Mouse (Mus musculus): ENCODE measurements at regions not wholly inside any gene's neighbourhood (a gene's known extent, or its start where the extent isn't known, plus 50 kb on each side); places are given as distances from the start of the nearest gene placed in this dataset.

DNA sequence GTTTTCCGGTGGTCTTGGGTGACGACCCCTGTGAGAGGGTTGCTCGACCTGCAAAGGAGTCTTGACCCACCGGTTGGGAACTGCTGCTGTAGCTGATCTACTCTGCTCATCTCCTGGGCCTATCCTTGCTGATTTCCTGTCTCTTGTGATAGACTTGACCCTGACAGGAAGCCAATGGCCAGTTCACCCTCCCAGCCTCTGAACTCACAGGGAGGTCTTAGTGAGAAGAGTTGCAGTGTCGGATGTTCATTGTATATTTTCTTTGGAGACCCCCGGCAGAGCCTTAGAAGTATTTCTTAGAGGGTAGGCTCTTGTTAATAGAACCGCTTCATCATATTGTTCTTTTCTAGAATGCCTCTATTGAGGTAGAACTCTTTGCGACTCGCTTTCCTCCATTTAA lies 126.0 kb downstream of the Ndufa10 start:
- ATAC-seq (replicated peaks in 1 of 2; ENCODE audit: insufficient read depth in 1 of 2, low FRiP score in 2 of 2, low TSS enrichment in 1 of 2, low read depth in 1 of 2, poor library complexity in 2 of 2, severe bottlenecking in 2 of 2): no peak

- no peak for ATAC-seq (replicated peaks in 1 of 2; ENCODE audit: insufficient read depth in 1 of 2, low FRiP score in 2 of 2, low TSS enrichment in 1 of 2, low read depth in 1 of 2, poor library complexity in 2 of 2, severe bottlenecking in 2 of 2)
Observed at GRCm38 (mm10) chr1:92343768-92344167, 129.9 kb downstream of the Ndufa10 start.

DNA sequence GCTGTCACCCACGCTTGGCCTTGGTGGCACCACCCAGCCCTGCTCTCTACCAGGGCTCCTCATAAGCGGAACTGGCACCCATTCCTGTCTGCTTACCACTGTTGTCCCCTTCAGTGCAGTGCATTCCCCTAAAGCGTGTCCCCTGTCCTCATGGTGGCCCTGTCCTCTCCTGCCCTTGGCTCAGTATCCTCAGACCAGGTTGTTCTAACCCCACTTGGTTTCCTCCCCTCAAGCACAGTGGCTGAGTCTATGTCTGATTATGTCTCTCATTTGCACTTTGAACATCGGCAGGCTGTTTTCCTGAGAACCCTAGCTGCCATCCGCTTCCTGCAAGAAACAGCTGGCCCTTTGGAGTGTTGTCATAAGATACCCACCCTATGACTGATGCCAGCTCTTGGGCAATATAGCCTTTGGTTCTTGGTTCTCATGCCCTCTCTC lies 130.5 kb downstream of the Ndufa10 start:
- no peak for ATAC-seq (replicated peaks in 1 of 2; ENCODE audit: insufficient read depth in 1 of 2, low FRiP score in 2 of 2, low TSS enrichment in 1 of 2, low read depth in 1 of 2, poor library complexity in 2 of 2, severe bottlenecking in 2 of 2)

GRCm38 (mm10) chr1:92341846-92342540 lies 131.7 kb downstream of the Ndufa10 start:
- ATAC-seq (replicated peaks in 1 of 2; ENCODE audit: insufficient read depth in 1 of 2, low FRiP score in 2 of 2, low TSS enrichment in 1 of 2, low read depth in 1 of 2, poor library complexity in 2 of 2, severe bottlenecking in 2 of 2): no peak

DNA sequence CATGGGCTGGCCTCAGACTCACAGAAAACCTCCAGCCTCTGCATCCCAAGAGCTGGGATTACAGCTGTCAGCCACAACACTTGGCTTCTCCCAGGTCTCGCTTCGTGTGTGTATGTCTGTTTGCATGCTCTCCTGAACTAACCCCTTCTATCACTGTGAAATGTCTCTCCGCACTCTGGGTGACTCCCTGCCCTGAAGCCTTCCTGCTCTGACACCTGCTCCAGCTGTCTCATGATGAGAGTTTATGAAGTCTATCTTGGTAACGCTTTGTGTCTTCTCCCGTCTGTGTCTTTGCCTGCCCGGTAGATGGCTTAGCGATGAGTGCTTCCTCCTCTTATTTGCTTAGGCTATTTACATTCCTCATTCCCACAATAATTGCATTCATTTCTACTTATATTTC lies 133.0 kb downstream of the Ndufa10 start:
- no peak for ATAC-seq (replicated peaks in 1 of 2; ENCODE audit: insufficient read depth in 1 of 2, low FRiP score in 2 of 2, low TSS enrichment in 1 of 2, low read depth in 1 of 2, poor library complexity in 2 of 2, severe bottlenecking in 2 of 2)

GRCm38 (mm10) chr1:92338589-92338988 lies 135.1 kb downstream of the Ndufa10 start:
- no peak; a peak in 1 of 4 replicates for ATAC-seq (replicated peaks in 1 of 2; ENCODE audit: insufficient read depth in 1 of 2, low FRiP score in 2 of 2, low TSS enrichment in 1 of 2, low read depth in 1 of 2, poor library complexity in 2 of 2, severe bottlenecking in 2 of 2)

- no peak for ATAC-seq (replicated peaks in 1 of 2; ENCODE audit: insufficient read depth in 1 of 2, low FRiP score in 2 of 2, low TSS enrichment in 1 of 2, low read depth in 1 of 2, poor library complexity in 2 of 2, severe bottlenecking in 2 of 2)
Observed at GRCm38 (mm10) chr1:92337450-92337849, 136.2 kb downstream of the Ndufa10 start.

- peak in 1 of 2 experiments; percentile 4; a peak in 1 of 4 replicates for ATAC-seq (replicated peaks in 1 of 2; ENCODE audit: insufficient read depth in 1 of 2, low FRiP score in 2 of 2, low TSS enrichment in 1 of 2, low read depth in 1 of 2, poor library complexity in 2 of 2, severe bottlenecking in 2 of 2)
Observed at GRCm38 (mm10) chr1:92332248-92332584, 136.7 kb upstream of the Hdac4 start.

- ATAC-seq (replicated peaks in 1 of 2; ENCODE audit: insufficient read depth in 1 of 2, low FRiP score in 2 of 2, low TSS enrichment in 1 of 2, low read depth in 1 of 2, poor library complexity in 2 of 2, severe bottlenecking in 2 of 2): peak; percentile 87 to 90
Observed at GRCm38 (mm10) chr1:92331559-92332247, 136.2 kb upstream of the Hdac4 start.

- ATAC-seq (replicated peaks in 1 of 2; ENCODE audit: insufficient read depth in 1 of 2, low FRiP score in 2 of 2, low TSS enrichment in 1 of 2, low read depth in 1 of 2, poor library complexity in 2 of 2, severe bottlenecking in 2 of 2): no peak
Observed at GRCm38 (mm10) chr1:92330181-92330580, 134.7 kb upstream of the Hdac4 start.

- ATAC-seq (replicated peaks in 1 of 2; ENCODE audit: insufficient read depth in 1 of 2, low FRiP score in 2 of 2, low TSS enrichment in 1 of 2, low read depth in 1 of 2, poor library complexity in 2 of 2, severe bottlenecking in 2 of 2): no peak
Observed at GRCm38 (mm10) chr1:92329491-92329890, 134.0 kb upstream of the Hdac4 start.

- no peak for ATAC-seq (replicated peaks in 1 of 2; ENCODE audit: insufficient read depth in 1 of 2, low FRiP score in 2 of 2, low TSS enrichment in 1 of 2, low read depth in 1 of 2, poor library complexity in 2 of 2, severe bottlenecking in 2 of 2)
Observed at GRCm38 (mm10) chr1:92327141-92327540, 131.6 kb upstream of the Hdac4 start.

- no peak for ATAC-seq (replicated peaks in 1 of 2; ENCODE audit: insufficient read depth in 1 of 2, low FRiP score in 2 of 2, low TSS enrichment in 1 of 2, low read depth in 1 of 2, poor library complexity in 2 of 2, severe bottlenecking in 2 of 2)
Observed at GRCm38 (mm10) chr1:92325281-92325680, 129.8 kb upstream of the Hdac4 start.

DNA sequence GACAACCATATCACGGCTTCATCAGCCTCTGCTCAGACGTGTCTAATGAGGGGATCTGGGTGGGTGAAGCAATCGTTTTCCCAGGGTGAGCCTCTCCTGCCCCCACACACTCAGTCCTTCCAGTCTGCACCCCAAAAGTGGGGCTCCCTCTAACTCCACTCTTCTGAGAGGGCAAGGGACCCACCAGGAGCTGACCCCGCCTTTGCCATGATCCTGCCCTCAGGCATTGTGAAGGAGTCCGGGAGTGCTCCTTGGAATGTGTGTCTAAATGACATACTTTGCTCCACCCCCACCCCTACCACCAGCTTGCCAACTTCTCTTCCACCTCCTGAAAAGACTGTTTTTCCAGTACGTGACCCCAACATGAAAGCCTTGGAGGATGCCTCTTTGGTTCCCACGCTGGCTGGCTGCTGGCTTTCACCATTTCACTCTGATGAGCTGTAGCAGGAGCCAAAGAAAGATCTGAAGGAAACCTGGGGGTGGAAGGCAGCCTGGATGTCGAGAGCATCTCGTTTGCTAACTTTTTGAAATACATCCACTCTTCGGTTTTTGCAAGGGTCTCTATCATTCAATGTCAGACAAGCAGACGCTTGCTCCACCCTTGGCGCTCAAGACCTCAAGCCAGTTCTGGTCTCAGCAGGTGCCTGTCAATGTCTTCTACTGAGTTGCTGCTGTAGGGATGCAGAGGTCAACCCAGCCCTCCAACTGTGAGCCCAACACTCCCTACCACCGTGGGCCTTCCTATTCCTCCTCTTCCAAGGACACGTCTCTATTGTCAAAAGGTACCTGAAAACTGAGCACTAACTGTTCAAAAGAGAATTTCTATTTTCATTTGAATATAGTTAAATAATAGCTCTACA lies 128.8 kb upstream of the Hdac4 start:
- no peak for ATAC-seq (replicated peaks in 1 of 2; ENCODE audit: insufficient read depth in 1 of 2, low FRiP score in 2 of 2, low TSS enrichment in 1 of 2, low read depth in 1 of 2, poor library complexity in 2 of 2, severe bottlenecking in 2 of 2)

DNA sequence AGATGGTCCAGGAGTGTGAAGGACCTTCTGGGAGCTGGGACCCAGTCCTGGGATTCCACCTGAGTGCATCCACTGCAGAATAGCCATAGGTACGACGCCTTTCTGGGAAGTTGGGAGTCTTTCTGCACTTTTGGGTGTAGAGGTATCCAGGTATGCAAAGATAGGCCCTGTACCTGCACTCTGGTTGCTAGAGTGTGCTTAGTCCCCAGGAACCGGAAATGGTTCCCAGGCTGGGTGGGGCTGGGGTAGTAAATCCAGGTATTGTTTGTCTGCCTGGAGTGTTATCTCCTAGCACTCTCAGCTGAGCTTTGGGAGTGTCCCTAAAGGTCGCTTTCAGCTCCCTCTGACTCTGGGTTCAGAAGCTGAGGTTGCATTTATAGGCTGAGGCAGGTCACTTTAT lies 121.6 kb upstream of the Hdac4 start:
- ATAC-seq (replicated peaks in 1 of 2; ENCODE audit: insufficient read depth in 1 of 2, low FRiP score in 2 of 2, low TSS enrichment in 1 of 2, low read depth in 1 of 2, poor library complexity in 2 of 2, severe bottlenecking in 2 of 2): no peak

DNA sequence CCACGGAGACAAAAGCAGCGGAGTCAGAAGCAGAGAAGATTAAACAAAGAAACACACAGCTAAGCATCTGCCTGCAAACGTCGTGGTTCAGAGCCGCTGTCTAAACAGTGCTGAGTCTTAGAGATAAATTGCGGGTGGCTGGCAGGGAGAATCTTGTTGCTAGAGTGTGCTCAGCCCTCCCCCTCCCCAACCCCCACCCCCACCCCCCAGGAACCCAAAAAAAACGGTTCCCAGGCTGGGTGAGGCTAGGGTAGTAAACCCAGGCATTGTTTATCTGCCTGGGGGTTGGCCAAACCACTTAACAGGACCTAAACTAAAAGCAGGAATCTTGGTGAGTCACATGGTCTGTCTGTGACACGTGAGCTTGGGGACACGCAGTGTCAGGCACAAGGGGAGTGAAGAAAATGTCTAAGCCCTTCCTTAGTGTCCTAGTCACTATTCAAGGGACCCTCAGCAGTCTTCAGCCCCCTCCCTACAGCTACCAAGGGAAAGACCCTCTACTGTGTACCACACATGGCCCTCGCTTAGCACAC lies 120.8 kb upstream of the Hdac4 start:
- ATAC-seq (replicated peaks in 1 of 2; ENCODE audit: insufficient read depth in 1 of 2, low FRiP score in 2 of 2, low TSS enrichment in 1 of 2, low read depth in 1 of 2, poor library complexity in 2 of 2, severe bottlenecking in 2 of 2): peak in 1 of 2 experiments; percentile 29; a peak in 1 of 4 replicates

GRCm38 (mm10) chr1:92313001-92313597 lies 117.6 kb upstream of the Hdac4 start:
- no peak for ATAC-seq (replicated peaks in 1 of 2; ENCODE audit: insufficient read depth in 1 of 2, low FRiP score in 2 of 2, low TSS enrichment in 1 of 2, low read depth in 1 of 2, poor library complexity in 2 of 2, severe bottlenecking in 2 of 2)
